Comparison of ENCODE assay signal across 22 mouse cellular contexts in genomic region chr2:41665819-41666218, GRCm38 (mm10).
A peak's percentile ranks its signal among the peaks of the same experiment; 100 is the strongest.
DNase-seq lines count a peak whose midpoint lies in the region; ATAC-seq and TF ChIP-seq lines count a peak whose summit lies in the region.
"Had no signal": no experiment of that assay in that cellular context is flagged by ENCODE, and none has a peak within 500 bp of the region (broad histone marks: within the 10 kb centered on the region; RNA-seq: fewer than 3 reads in every experiment).

No protein-coding gene starts in this region.

- peak; percentile 36; the same call in 1 of the 2 replicates for ATAC-seq in intestine, embryonic 16.5 days
- ATAC-seq in intestine, postnatal 0 days: no peak
- ATAC-seq in stomach, embryonic 15.5 days (ENCODE audit: insufficient read depth, low FRiP score, low read depth): peak; percentile 65
- ATAC-seq: forebrain, embryonic 13.5 days; forebrain, embryonic 16.5 days; Patski had no signal

- no peaks in the 10 kb centered on the region for H3K27me3 ChIP-seq in intestine, embryonic 16.5 days (replicated peaks; ENCODE audit: control insufficient read depth, insufficient read depth, low read length)
- H3K27me3 ChIP-seq in intestine, postnatal 0 days (replicated peaks; ENCODE audit: control insufficient read depth, insufficient read depth, low read length): no peaks in the 10 kb centered on the region
- H3K27me3 ChIP-seq in stomach, embryonic 15.5 days (replicated peaks): no peaks in the 10 kb centered on the region
- H3K27me3 ChIP-seq: CH12.LX; forebrain, embryonic 13.5 days; heart, embryonic 13.5 days; hindbrain, embryonic 12.5 days; hindbrain, embryonic 15.5 days; Patski had no signal

- no peak for TF ChIP-seq CTCF in intestine, postnatal 0 days (IDR thresholded peaks at IDR 0.05; ENCODE audit: low read depth)

- H3K9me3 ChIP-seq in intestine, embryonic 16.5 days (ENCODE audit: control insufficient read depth, low read length): no peaks in the 10 kb centered on the region
- no peaks in the 10 kb centered on the region for H3K9me3 ChIP-seq in intestine, postnatal 0 days (ENCODE audit: control insufficient read depth)
- no peaks in the 10 kb centered on the region for H3K9me3 ChIP-seq in stomach, embryonic 15.5 days
- H3K9me3 ChIP-seq: forebrain, embryonic 10.5 days; forebrain, embryonic 13.5 days; G1E; heart, embryonic 10.5 days; heart, embryonic 13.5 days; hindbrain, embryonic 12.5 days; hindbrain, embryonic 15.5 days had no signal

- no peaks in the 10 kb centered on the region for H3K4me1 ChIP-seq in intestine, embryonic 16.5 days (ENCODE audit: control insufficient read depth, insufficient read depth, low read length)
- H3K4me1 ChIP-seq in intestine, postnatal 0 days (replicated peaks; ENCODE audit: control insufficient read depth, insufficient read depth, low read length): no peaks in the 10 kb centered on the region
- no peaks in the 10 kb centered on the region for H3K4me1 ChIP-seq in stomach, embryonic 15.5 days
- H3K4me1 ChIP-seq: heart, embryonic 10.5 days; heart, embryonic 13.5 days; hindbrain, embryonic 12.5 days; hindbrain, embryonic 15.5 days had no signal

- H3K4me3 ChIP-seq in intestine, embryonic 16.5 days (ENCODE audit: low read length): no peak overlapping the region
- no peak overlapping the region for H3K4me3 ChIP-seq in intestine, postnatal 0 days (ENCODE audit: low read depth, low read length)
- no peak overlapping the region for H3K4me3 ChIP-seq in stomach, embryonic 15.5 days (replicated peaks)
- H3K4me3 ChIP-seq: forebrain, embryonic 10.5 days; forebrain, embryonic 13.5 days; heart, adult 2 months; heart, embryonic 10.5 days; heart, embryonic 13.5 days; hindbrain, embryonic 12.5 days; hindbrain, embryonic 15.5 days had no signal

- H3K4me2 ChIP-seq in intestine, embryonic 16.5 days (ENCODE audit: low read depth, low read length): no peak overlapping the region
- H3K4me2 ChIP-seq in intestine, postnatal 0 days (replicated peaks; ENCODE audit: low read depth): no peak overlapping the region
- H3K4me2 ChIP-seq in stomach, embryonic 15.5 days: no peak overlapping the region
- H3K4me2 ChIP-seq: forebrain, embryonic 13.5 days; heart, embryonic 13.5 days; hindbrain, embryonic 12.5 days; hindbrain, embryonic 15.5 days had no signal

- no peak overlapping the region for H3K9ac ChIP-seq in intestine, embryonic 16.5 days (ENCODE audit: low read depth, low read length)
- no peak overlapping the region for H3K9ac ChIP-seq in intestine, postnatal 0 days (ENCODE audit: low read depth, low read length)
- H3K9ac ChIP-seq in stomach, embryonic 15.5 days: no peak overlapping the region
- H3K9ac ChIP-seq: forebrain, embryonic 13.5 days; heart, embryonic 13.5 days; hindbrain, embryonic 12.5 days; hindbrain, embryonic 15.5 days had no signal

- H3K27ac ChIP-seq in intestine, embryonic 16.5 days (ENCODE audit: low read length): no peak overlapping the region
- no peak overlapping the region for H3K27ac ChIP-seq in intestine, postnatal 0 days (ENCODE audit: low read depth, low read length)
- H3K27ac ChIP-seq in stomach, embryonic 15.5 days: no peak overlapping the region
- H3K27ac ChIP-seq: forebrain, embryonic 10.5 days; forebrain, embryonic 13.5 days; heart, adult 2 months; heart, embryonic 10.5 days; heart, embryonic 13.5 days; hindbrain, embryonic 12.5 days; hindbrain, embryonic 15.5 days had no signal

- no peaks in the 10 kb centered on the region for H3K36me3 ChIP-seq in intestine, embryonic 16.5 days (ENCODE audit: control insufficient read depth, insufficient read depth, low read length)
- no peaks in the 10 kb centered on the region for H3K36me3 ChIP-seq in intestine, postnatal 0 days (ENCODE audit: control insufficient read depth, insufficient read depth)
- no peaks in the 10 kb centered on the region for H3K36me3 ChIP-seq in stomach, embryonic 15.5 days
- H3K36me3 ChIP-seq: forebrain, embryonic 10.5 days; G1E; heart, embryonic 10.5 days; heart, embryonic 13.5 days; hindbrain, embryonic 12.5 days; hindbrain, embryonic 15.5 days had no signal

- peak; percentile 32 to 34 for DNase-seq in cerebellum, postnatal 10 days
- no peak for DNase-seq in cerebellum, adult 9-11 months
- no peak for DNase-seq in urinary bladder, postnatal 10 days (ENCODE audit: low spot score)
- DNase-seq in spleen, postnatal 36 days (ENCODE audit: low spot score in 2 of 2): no peak
- DNase-seq: adrenal gland, postnatal 36 days; B cell, adult 2 months; gastrocnemius, postnatal 10 days; gastrocnemius, postnatal 36 days; heart, adult 2 months had no signal

Comparison
In these comparisons a context has a peak if more than half of its experiments do, and no peak if none do; other contexts are left out.
1. DNase-seq: peak in cerebellum, postnatal 10 days (2 of 2); none in cerebellum, adult 9-11 months (single experiment), urinary bladder, postnatal 10 days (single experiment) and spleen, postnatal 36 days (0 of 2).